Comparison of ENCODE assay signal across 24 mouse cellular contexts in the genomic region with DNA sequence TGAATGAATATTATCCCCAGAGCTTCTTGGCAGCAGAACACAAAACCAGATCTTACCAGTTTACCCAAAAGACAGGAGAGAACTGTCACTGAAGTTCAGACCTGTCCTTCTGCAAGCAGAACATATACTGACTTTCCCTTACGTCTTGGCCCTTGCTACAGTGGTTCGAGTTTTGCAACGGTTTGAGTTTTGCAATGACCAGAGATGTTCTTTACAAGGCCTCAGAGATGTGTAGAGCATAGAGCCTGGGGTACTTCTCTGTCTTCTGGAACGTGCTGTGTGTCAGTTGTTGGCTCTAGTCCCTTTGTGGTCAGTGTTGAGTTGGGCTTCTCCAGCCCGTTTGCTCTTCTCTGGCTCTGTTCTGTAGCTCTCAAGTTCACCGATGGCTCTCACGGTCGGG. TPM values are rescaled to one million over a fixed set of nuclear protein-coding genes. Genes with fewer than 3 reads are reported as not detected.
A peak's percentile ranks its signal among the peaks of the same experiment; 100 is the strongest.
DNase-seq lines count a peak whose midpoint lies in the region; ATAC-seq lines count a peak whose summit lies in the region.
"Had no signal": no experiment of that assay in that cellular context is flagged by ENCODE, and none has a peak within 500 bp of the region (broad histone marks: within the 10 kb centered on the region; RNA-seq: fewer than 3 reads in every experiment).

No protein-coding gene starts in this region.

- DNase-seq in heart, adult 11 months, result peak; percentile 40
- peak; percentile 23 for DNase-seq in fat pad, adult 2 months (ENCODE audit: extremely low read depth, low read depth, low spot score)
- DNase-seq in kidney, adult 18-20 months, result no peak
- DNase-seq in right cerebral cortex, postnatal 25 days, result no peak
- DNase-seq: adrenal gland, postnatal 14 days; cerebellum, adult 11 months; cerebellum, adult 2 months; cerebellum, adult 9-11 months; cerebellum, postnatal 25 days; gastrocnemius, postnatal 25 days; heart, adult 18-20 months had no signal

- no peaks in the 10 kb centered on the region; the same call in 1 of the 2 replicates for H3K36me3 ChIP-seq in heart, embryonic 12.5 days
- H3K36me3 ChIP-seq: embryonic facial prominence, embryonic 12.5 days; embryonic facial prominence, embryonic 15.5 days; forebrain, embryonic 12.5 days; forebrain, embryonic 15.5 days; hindbrain, embryonic 15.5 days had no signal

- no peak overlapping the region for H3K4me2 ChIP-seq in heart, embryonic 12.5 days
- H3K4me2 ChIP-seq: embryonic facial prominence, embryonic 12.5 days; embryonic facial prominence, embryonic 15.5 days; forebrain, embryonic 12.5 days; forebrain, embryonic 15.5 days; hindbrain, embryonic 12.5 days; hindbrain, embryonic 15.5 days had no signal

- WGBS in heart, embryonic 12.5 days, result 83% methylated on average over 8 of the region's 8 CpGs

- ATAC-seq in heart, embryonic 12.5 days (ENCODE audit: insufficient number of reproducible peaks, low FRiP score), result no peak
- ATAC-seq in megakaryocyte, adult 5-6 weeks (ENCODE audit: poor library complexity, severe bottlenecking), result peak; percentile 87
- ATAC-seq: activated CD4-positive, CD25-positive, alpha-beta regulatory T cell, adult 4 months; CD4-positive, CD25-positive, alpha-beta regulatory T cell, adult 4 months; forebrain, embryonic 15.5 days; intestine, postnatal 0 days had no signal

- H3K4me3 ChIP-seq in heart, embryonic 12.5 days, result no peak overlapping the region
- H3K4me3 ChIP-seq: embryonic facial prominence, embryonic 12.5 days; embryonic facial prominence, embryonic 15.5 days; forebrain, embryonic 12.5 days; forebrain, embryonic 15.5 days; heart, embryonic 10.5 days; hindbrain, embryonic 12.5 days; hindbrain, embryonic 15.5 days had no signal

- no peaks in the 10 kb centered on the region; the same call in 1 of the 2 replicates for H3K4me1 ChIP-seq in heart, embryonic 12.5 days (replicated peaks)
- H3K4me1 ChIP-seq: embryonic facial prominence, embryonic 12.5 days; embryonic facial prominence, embryonic 15.5 days; heart, embryonic 10.5 days had no signal

- H3K9ac ChIP-seq in heart, embryonic 12.5 days, result no peak overlapping the region
- H3K9ac ChIP-seq: embryonic facial prominence, embryonic 12.5 days; embryonic facial prominence, embryonic 15.5 days; forebrain, embryonic 12.5 days; forebrain, embryonic 15.5 days; hindbrain, embryonic 12.5 days; hindbrain, embryonic 15.5 days had no signal

- H3K27ac ChIP-seq in heart, embryonic 12.5 days (ENCODE audit: poor library complexity, severe bottlenecking), result no peak overlapping the region
- H3K27ac ChIP-seq: embryonic facial prominence, embryonic 12.5 days; embryonic facial prominence, embryonic 15.5 days; forebrain, embryonic 12.5 days; forebrain, embryonic 15.5 days; heart, embryonic 10.5 days; hindbrain, embryonic 12.5 days; hindbrain, embryonic 15.5 days had no signal

- no peaks in the 10 kb centered on the region for H3K9me3 ChIP-seq in heart, embryonic 12.5 days (replicated peaks)
- H3K9me3 ChIP-seq: embryonic facial prominence, embryonic 12.5 days; embryonic facial prominence, embryonic 15.5 days; forebrain, embryonic 12.5 days; forebrain, embryonic 15.5 days; heart, embryonic 10.5 days; hindbrain, embryonic 12.5 days; hindbrain, embryonic 15.5 days had no signal

- no peaks in the 10 kb centered on the region for H3K27me3 ChIP-seq in heart, embryonic 12.5 days (replicated peaks)
- H3K27me3 ChIP-seq: embryonic facial prominence, embryonic 12.5 days; embryonic facial prominence, embryonic 15.5 days; forebrain, embryonic 12.5 days; forebrain, embryonic 15.5 days; hindbrain, embryonic 12.5 days; hindbrain, embryonic 15.5 days had no signal

RNA-seq across cellular contexts. Expression of a gene that starts 40.9 kb away (rescaled TPM):
- 13.0 and 13.6 TPM in 2 replicates for polyA plus RNA-seq in heart, embryonic 12.5 days (2016; fragmentation: Nextera tagmentation; extraction: Ambion mirVana)
- 2.8 and 2.9 TPM in 2 replicates for total RNA-seq in megakaryocyte, adult 5-6 weeks (2015)
- 2.4 and 2.5 TPM in 2 replicates for total RNA-seq in megakaryocyte, adult 5-6 weeks (2017)
- polyA plus RNA-seq: C2C12 had no signal

Comparison
In these comparisons a context has a peak if more than half of its experiments do, and no peak if none do; other contexts are left out.
1. DNase-seq: peak in heart, adult 11 months (single experiment) and fat pad, adult 2 months (single experiment); none in kidney, adult 18-20 months (single experiment) and right cerebral cortex, postnatal 25 days (single experiment).